Mouse (Mus musculus) retina, adult 2 months (tissue): ENCODE measurements around the gene Plekhg3.
A peak's percentile ranks its signal among the peaks of the same experiment; 100 is the strongest.

Experiments used
- DNase-seq: peaks from one replicate; pipeline ENCODE4 v3.0.0-alpha.2; 2012; ENCODE audit warnings: low read depth, low spot score

The Plekhg3 gene

GRCm38 (mm10) chr12:76583454-76583853, 52.8 kb downstream of the Plekhg3 start:
- no peak for DNase-seq

- no peak for DNase-seq
Measured at GRCm38 (mm10) chr12:76585028-76585427, 54.3 kb downstream of the Plekhg3 start.

GRCm38 (mm10) chr12:76587357-76587756, 56.7 kb downstream of the Plekhg3 start:
- DNase-seq = no peak

GRCm38 (mm10) chr12:76589531-76589930, 58.8 kb downstream of the Plekhg3 start:
- DNase-seq = no peak

- DNase-seq = no peak
Measured at GRCm38 (mm10) chr12:76591037-76591436, 60.3 kb downstream of the Plekhg3 start.

- peak; percentile 45 for DNase-seq
Measured at GRCm38 (mm10) chr12:76592213-76592612, 61.5 kb downstream of the Plekhg3 start.

- no peak for DNase-seq
Measured at GRCm38 (mm10) chr12:76593254-76593653, 62.6 kb downstream of the Plekhg3 start.

- DNase-seq = no peak
Measured at GRCm38 (mm10) chr12:76593839-76594322, 63.2 kb downstream of the Plekhg3 start.

GRCm38 (mm10) chr12:76594556-76594955, 63.9 kb downstream of the Plekhg3 start:
- DNase-seq = no peak

- no peak for DNase-seq
Measured at GRCm38 (mm10) chr12:76595830-76596229, 65.1 kb downstream of the Plekhg3 start.

GRCm38 (mm10) chr12:76596292-76597023, 65.8 kb downstream of the Plekhg3 start:
- peak; percentile 53 for DNase-seq

- no peak for DNase-seq
Measured at GRCm38 (mm10) chr12:76597577-76598100, 66.9 kb downstream of the Plekhg3 start.

GRCm38 (mm10) chr12:76598196-76598928, 67.7 kb downstream of the Plekhg3 start:
- DNase-seq = no peak

- DNase-seq = no peak
Measured at GRCm38 (mm10) chr12:76603779-76604178, 73.1 kb downstream of the Plekhg3 start.

- DNase-seq = no peak
Measured at GRCm38 (mm10) chr12:76604546-76604945, 73.9 kb downstream of the Plekhg3 start.

GRCm38 (mm10) chr12:76605837-76606236, 75.1 kb downstream of the Plekhg3 start:
- no peak for DNase-seq

- DNase-seq = no peak
Measured at GRCm38 (mm10) chr12:76608241-76608640, 77.5 kb downstream of the Plekhg3 start.

- no peak for DNase-seq
Measured at GRCm38 (mm10) chr12:76608997-76609565, 78.4 kb downstream of the Plekhg3 start.

- DNase-seq = no peak
Measured at GRCm38 (mm10) chr12:76612621-76613020, 81.9 kb downstream of the Plekhg3 start.

- DNase-seq = no peak
Measured at GRCm38 (mm10) chr12:76614868-76615579, 84.3 kb downstream of the Plekhg3 start.

GRCm38 (mm10) chr12:76615580-76615937, 84.9 kb downstream of the Plekhg3 start:
- DNase-seq = no peak

GRCm38 (mm10) chr12:76618175-76618574, 87.5 kb downstream of the Plekhg3 start:
- no peak for DNase-seq
